Mouse (Mus musculus): Measurements from ENCODE around the gene Acads.
"Not testable (repeated sequence)": the region's sequence is repeated elsewhere in the genome, so short reads cannot be mapped to it uniquely, and the experiment has no call there.

Gene Acads

DNA sequence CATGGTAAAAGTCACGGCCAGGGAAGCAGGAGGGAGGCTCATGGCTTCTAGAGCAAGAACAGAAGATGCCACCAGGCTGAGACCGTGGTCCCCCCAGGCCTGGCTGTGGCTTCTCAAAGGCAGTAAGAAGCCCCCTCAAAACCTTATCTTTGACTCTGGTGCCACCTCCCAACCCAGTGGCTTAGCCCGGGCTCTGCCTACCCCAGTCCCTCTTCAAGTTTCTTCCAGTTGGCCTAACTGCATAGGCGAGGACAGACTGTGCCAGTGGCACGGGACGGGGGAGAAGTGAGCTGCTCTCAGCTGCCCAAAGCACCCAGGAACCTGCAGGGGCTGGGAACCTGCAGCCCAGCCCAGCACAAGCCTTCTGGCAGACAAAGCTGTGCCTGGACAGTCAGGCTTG lies 5.5 kb upstream of the Acads start:
- no peak for DNase-seq (ENCODE audit: low spot score)

GRCm38 (mm10) chr5:115120978-115121377 lies 1.8 kb upstream of the Acads start:
- DNase-seq (ENCODE audit: low spot score) = no peak

- DNase-seq (ENCODE audit: low spot score) = no peak
These were observed 1.7 kb downstream of the Acads start for GRCm38 (mm10) chr5:115117467-115117866.

GRCm38 (mm10) chr5:115116426-115116825 lies 2.7 kb downstream of the Acads start:
- no peak for DNase-seq (ENCODE audit: low spot score)

GRCm38 (mm10) chr5:115114501-115114900 lies 4.6 kb downstream of the Acads start:
- no peak for DNase-seq (ENCODE audit: low spot score)

DNA sequence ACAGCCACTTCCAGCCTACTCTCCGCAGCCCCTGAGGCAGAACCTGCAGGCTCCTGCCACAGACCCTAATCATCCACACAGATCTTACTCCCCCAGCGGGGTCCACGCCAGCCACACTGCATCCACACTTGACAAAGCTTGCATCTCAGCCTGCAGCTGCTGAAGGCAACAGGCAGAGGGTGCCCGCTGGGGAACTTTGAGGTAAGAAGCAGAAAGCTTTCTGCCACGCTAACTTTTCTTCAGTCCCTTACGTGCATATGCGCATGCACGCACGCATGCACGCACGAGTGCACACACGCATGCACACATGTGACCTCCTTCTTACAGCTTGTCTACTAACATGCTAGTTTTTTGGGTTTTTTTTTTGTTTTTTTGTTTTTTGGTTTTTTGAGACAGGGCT lies 5.9 kb downstream of the Acads start:
- no peak for DNase-seq (ENCODE audit: low spot score)

DNA sequence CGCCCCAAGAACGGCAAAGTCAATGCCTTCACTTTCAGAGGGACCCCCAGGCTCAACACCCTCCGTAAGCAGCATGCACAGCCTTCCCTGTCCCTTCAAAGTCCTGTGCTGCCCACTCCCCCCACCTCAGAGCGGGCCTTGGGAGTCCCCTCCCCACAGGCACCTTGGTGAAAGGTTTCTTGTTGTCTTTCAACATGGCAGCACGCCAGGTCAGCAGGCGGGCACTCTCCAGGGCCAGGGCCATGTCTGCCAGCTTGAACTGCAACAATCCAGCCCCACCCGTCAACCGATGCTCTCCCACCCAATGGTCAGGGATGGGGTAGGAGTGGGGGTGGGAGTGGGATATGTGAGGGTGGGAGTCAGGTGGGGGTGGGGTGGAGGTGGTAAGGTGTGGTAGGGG lies 8.0 kb downstream of the Acads start:
- no peak for DNase-seq (ENCODE audit: low spot score)

- not testable (repeated sequence) for DNase-seq (ENCODE audit: low spot score)
These were observed 15.9 kb downstream of the Acads start for GRCm38 (mm10) chr5:115103253-115103652.

DNA sequence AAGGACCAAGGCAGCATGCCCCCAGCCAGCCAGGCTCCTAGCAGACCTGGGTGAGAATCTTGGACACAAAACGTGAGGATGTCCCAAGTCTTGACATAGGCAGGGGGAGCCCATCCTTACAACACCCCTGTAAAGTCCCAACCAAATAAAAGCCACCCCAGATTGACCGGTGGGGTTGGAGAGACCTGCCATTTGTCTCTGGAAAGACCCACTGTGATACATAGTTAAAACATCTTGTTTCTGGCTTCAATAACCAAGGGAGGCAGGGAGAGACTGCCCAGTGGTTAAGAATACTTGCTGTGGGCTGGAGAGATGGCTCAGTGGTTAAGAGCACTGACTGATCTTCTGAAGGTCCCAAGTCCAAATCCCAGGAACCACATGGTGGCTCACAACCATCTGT lies 16.9 kb downstream of the Acads start:
- no peak for DNase-seq (ENCODE audit: low spot score)

DNA sequence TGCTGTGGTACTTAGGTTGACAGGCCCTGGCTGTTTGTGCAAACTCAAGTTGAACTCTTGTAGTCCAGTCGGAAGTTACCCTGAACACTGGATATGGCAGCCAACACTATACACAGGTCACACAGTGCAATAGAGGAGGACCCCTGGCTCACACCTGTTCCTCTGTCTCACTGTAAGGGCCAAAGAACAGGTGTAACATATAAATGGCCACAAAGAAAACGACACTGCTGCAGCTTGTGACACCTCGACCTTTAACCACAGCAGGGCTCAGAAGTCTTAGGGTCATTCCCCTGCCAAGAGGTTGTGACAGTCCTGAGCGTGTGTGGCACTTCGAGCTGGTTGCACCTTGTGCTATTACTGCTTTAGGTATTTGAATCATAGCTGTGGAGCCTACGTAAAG lies 18.7 kb downstream of the Acads start:
- no peak for DNase-seq (ENCODE audit: low spot score)

DNA sequence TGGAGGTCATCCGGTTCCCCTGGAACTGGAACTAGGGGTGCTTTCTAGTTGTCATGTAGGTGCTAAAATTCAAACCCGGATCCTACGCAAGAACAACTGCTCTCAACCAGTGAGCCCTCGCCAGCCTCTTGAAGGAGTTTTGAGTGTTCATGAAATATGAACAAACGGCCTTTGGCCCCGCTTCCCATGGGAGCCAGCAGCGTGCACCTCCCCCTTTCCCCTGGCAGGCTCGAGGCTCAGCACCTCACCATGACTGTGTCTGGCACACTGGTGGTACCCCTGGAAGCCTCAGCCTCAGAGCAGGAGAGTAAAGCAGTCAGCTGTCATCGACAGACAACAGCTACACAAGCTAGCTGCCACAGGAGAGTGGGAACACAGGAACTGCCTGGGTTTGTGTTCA lies 19.2 kb downstream of the Acads start:
- no peak for DNase-seq (ENCODE audit: low spot score)

GRCm38 (mm10) chr5:115099530-115099929 lies 19.6 kb downstream of the Acads start:
- no peak for DNase-seq (ENCODE audit: low spot score)

- no peak for DNase-seq (ENCODE audit: low spot score)
These were observed 21.0 kb downstream of the Acads start, which contains the start of gene Gm10401 for GRCm38 (mm10) chr5:115098195-115098594. Gene Gm10401 (minus strand): TSS chr5:115098295.

GRCm38 (mm10) chr5:115091776-115092175 lies 27.4 kb downstream of the Acads start:
- DNase-seq (ENCODE audit: low spot score) = no peak

DNA sequence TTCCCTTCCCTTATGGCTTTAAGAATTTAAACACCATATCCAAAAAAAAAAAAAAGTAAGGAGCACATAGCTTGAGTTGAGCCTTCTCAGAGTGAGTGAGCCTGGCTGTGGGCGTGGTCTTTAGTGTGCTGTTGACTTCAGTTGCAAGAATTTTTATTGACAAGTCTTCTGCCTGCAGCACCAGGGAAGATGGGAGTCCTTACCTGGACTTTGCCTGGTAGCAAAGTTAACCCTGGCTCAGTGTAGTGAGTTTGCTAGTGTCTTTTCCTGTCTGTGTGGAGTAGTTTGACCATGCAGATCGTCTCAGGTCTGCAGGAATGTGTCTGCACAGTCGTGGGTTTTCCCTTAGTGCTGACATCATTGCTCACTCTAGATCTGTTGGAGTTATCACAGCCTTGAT lies 28.1 kb downstream of the Acads start:
- no peak for DNase-seq (ENCODE audit: low spot score)

- no peak for DNase-seq (ENCODE audit: low spot score)
These were observed 29.4 kb downstream of the Acads start for GRCm38 (mm10) chr5:115089592-115090268.

DNA sequence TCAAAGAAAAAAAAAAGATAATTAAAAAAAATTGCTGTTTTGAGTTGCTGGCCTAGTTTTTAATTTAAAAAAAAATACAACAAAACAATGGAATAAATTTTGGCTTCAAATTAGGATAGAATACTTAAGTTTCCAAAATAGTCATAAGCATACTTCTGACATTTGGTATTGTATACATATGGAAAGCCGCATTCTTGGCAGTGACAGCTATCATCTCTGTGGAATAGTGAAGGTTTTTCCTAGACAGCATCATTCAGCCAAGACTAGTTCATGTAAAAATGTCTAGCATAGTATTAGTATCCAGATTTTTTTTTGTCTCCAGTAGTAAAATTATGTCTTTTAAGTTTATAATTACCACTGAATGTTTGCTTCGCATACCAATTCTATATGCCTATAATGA lies 33.5 kb downstream of the Acads start:
- DNase-seq (ENCODE audit: low spot score) = no peak

DNA sequence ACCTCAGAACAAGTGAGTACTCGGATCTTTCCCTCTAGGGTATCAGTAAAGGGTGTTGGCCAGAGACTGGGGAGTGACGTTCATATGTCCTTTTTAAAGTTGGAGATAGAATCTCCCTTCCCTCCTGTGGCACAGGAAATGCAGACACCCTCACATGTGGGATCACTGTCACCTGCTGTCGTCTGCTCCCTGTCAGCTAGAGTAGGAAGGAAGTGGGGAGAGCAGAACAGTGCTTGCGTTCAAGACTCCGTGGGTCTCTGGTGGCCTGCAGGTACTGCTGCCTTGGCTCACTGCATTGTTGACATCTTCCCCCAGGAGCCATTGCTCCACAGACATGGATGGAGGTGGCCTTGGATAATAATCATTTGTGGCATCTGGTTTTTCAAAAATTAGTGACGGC lies 35.7 kb downstream of the Acads start:
- no peak for DNase-seq (ENCODE audit: low spot score)

DNA sequence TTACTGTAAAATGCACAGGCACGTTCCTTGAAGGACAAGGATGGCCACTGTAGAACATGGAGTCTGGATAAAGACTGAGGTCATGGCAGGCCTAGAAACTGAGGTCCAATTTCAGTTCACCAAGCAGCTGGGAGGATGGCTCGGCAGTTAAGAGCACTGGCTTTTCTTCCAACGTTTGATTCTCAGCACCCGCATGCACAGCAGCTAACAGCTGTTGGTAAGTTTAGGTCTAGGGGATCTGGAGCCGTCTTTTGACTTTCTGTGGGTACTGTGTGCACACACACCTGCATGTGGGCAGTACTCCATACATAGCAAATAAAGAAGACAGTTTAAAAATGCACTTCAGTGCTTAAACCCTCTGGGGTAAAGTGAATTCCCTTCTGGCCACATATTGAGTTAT lies 37.5 kb downstream of the Acads start:
- DNase-seq (ENCODE audit: low spot score) = no peak

GRCm38 (mm10) chr5:115076144-115076901 lies 42.8 kb downstream of the Acads start:
- peak; percentile 75 for DNase-seq (ENCODE audit: low spot score)

- no peak for DNase-seq (ENCODE audit: low spot score)
These were observed 44.4 kb downstream of the Acads start for GRCm38 (mm10) chr5:115074749-115075148.

DNA sequence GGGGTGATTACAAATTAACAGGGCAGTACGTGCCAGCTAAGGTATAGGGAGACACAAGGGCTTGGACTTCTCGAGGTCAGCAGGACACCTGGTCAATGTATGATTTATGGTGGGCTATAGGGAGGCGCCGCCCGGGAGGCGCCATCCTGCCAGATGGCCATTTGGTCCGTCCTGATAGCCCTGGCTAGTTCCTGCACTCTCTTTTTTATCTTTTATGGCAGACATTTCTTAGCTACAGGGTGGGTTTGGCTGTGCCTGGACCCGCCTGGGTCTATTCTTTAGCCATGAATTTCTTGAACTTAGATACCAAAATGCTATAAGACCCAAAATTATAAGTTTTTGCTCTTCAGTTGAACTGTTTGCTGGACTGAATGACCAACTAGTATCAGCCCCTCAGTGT lies 45.8 kb downstream of the Acads start:
- DNase-seq (ENCODE audit: low spot score) = not testable (repeated sequence)

DNA sequence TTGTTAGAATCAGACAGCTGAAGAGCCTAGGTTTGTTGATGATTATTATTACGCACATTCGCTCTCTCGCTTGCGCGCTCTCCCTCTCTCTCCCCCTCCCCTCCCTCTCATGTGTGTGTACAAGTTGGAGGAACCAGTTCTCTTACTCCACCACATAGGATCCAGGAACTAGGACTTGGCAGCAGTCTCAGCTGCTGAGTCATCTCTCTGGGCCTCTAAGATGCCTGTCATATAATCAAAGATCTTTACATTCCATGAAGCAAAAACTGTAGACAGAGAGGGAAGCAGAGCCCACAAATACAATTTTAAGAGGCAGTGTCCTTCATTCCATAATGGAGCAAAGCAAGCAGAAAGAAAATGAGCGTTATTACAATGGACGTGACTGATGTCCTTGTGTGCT lies 47.0 kb downstream of the Acads start:
- no peak for DNase-seq (ENCODE audit: low spot score)
